ENCODE assay signal across 25 mouse cellular contexts in the genomic region with DNA sequence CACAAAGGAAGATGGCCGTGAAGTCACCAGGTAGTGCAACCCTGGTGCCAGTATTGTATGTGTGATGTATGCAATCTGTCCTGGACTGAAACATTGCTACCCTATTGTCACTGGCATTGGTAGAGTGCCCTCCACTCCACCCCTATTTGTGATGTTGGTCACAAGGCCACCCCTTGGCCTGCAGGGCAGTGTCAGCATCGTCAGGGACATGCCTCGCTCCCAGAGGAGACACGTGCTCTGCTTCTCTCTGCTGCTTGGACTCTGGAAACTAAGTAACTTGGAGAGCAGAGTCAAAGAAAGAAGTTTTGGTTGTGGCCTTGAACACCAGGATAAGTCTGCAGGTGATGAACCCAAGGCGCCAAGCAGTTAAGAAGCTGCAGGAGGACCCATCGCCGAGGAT.
DNase-seq lines count a peak whose midpoint lies in the region; ATAC-seq and TF ChIP-seq lines count a peak whose summit lies in the region.
"Had no signal": no experiment of that assay in that cellular context is flagged by ENCODE, and none has a peak within 500 bp of the region (broad histone marks: within the 10 kb centered on the region; RNA-seq: fewer than 3 reads in every experiment).

No protein-coding gene starts in this region.

- no peak for TF ChIP-seq CTCF in bone marrow, adult 2 months (IDR thresholded peaks at IDR 0.05; ENCODE audit: control insufficient read depth, insufficient read depth, low read length)

- TF ChIP-seq POLR2A in bone marrow, adult 2 months (IDR thresholded peaks at IDR 0.05; ENCODE audit: borderline replicate concordance, control insufficient read depth, low read depth, low read length) = no peak

- peak overlapping the region; percentile 84 for H3K27ac ChIP-seq in forebrain, embryonic 15.5 days (replicated peaks)
- H3K27ac ChIP-seq in forebrain, embryonic 11.5 days (ENCODE audit: low read depth, low read length) = no peak overlapping the region
- H3K27ac ChIP-seq in bone marrow, adult 2 months (ENCODE audit: control insufficient read depth, insufficient read depth, low read depth, low read length, poor library complexity) = peak overlapping the region; percentile 18
- no peak overlapping the region for H3K27ac ChIP-seq in hindbrain, embryonic 13.5 days
- H3K27ac ChIP-seq: heart, adult 2 months; hindbrain, embryonic 10.5 days; kidney, embryonic 15.5 days; limb, embryonic 12.5 days; neural tube, embryonic 15.5 days had no signal

- no peaks in the 10 kb centered on the region for H3K27me3 ChIP-seq in forebrain, embryonic 15.5 days
- no peaks in the 10 kb centered on the region for H3K27me3 ChIP-seq in forebrain, embryonic 11.5 days (ENCODE audit: control insufficient read depth, insufficient read depth, low read length)
- no peaks in the 10 kb centered on the region for H3K27me3 ChIP-seq in hindbrain, embryonic 13.5 days
- H3K27me3 ChIP-seq: heart, embryonic 12.5 days; kidney, embryonic 15.5 days; limb, embryonic 12.5 days; neural tube, embryonic 15.5 days had no signal

- no peaks in the 10 kb centered on the region for H3K9me3 ChIP-seq in forebrain, embryonic 15.5 days
- no peaks in the 10 kb centered on the region for H3K9me3 ChIP-seq in forebrain, embryonic 11.5 days (ENCODE audit: control insufficient read depth, low read length)
- H3K9me3 ChIP-seq in hindbrain, embryonic 13.5 days = no peaks in the 10 kb centered on the region
- H3K9me3 ChIP-seq: heart, embryonic 12.5 days; hindbrain, embryonic 10.5 days; kidney, embryonic 15.5 days; limb, embryonic 12.5 days; neural tube, embryonic 15.5 days had no signal

- no peak for ATAC-seq in forebrain, embryonic 15.5 days (replicated peaks)
- ATAC-seq in forebrain, embryonic 11.5 days (replicated peaks; ENCODE audit: low FRiP score) = no peak
- ATAC-seq in hindbrain, embryonic 13.5 days (ENCODE audit: low FRiP score) = no peak
- ATAC-seq: forebrain, postnatal 0 days; hindbrain, embryonic 16.5 days had no signal

- H3K36me3 ChIP-seq in forebrain, embryonic 15.5 days = no peaks in the 10 kb centered on the region; the same call in 1 of the 2 replicates
- no peaks in the 10 kb centered on the region for H3K36me3 ChIP-seq in forebrain, embryonic 11.5 days (ENCODE audit: control insufficient read depth, insufficient read depth, low read length)
- H3K36me3 ChIP-seq in hindbrain, embryonic 13.5 days = peaks cover 12% of the 10 kb centered on the region

- no peak for DNase-seq in forebrain, embryonic 11.5 days (ENCODE audit: low spot score)
- DNase-seq in thymus, postnatal 25 days = peak; percentile 18
- DNase-seq in thymus, adult 18-20 months = no peak
- no peak for DNase-seq in left cerebral cortex, adult 9 months (ENCODE audit: low spot score in 2 of 2)
- DNase-seq: cerebellum, adult 8-10 months; cerebellum, postnatal 36 days; heart, adult 2 months; heart, postnatal 10 days; kidney, adult 18-20 months; kidney, postnatal 25 days; lung, postnatal 4 days; midbrain, embryonic 14.5 days; retina, postnatal 1 day; right cerebral cortex, postnatal 14 days had no signal

- no peak overlapping the region for H3K4me3 ChIP-seq in forebrain, embryonic 15.5 days
- no peak overlapping the region for H3K4me3 ChIP-seq in forebrain, embryonic 11.5 days (ENCODE audit: low read depth, low read length)
- H3K4me3 ChIP-seq in bone marrow, adult 2 months (replicated peaks; ENCODE audit: control insufficient read depth, low read depth, low read length) = no peak overlapping the region
- H3K4me3 ChIP-seq in hindbrain, embryonic 13.5 days = no peak overlapping the region
- H3K4me3 ChIP-seq: heart, adult 2 months; heart, embryonic 12.5 days; hindbrain, embryonic 10.5 days; kidney, embryonic 15.5 days; limb, embryonic 12.5 days; neural tube, embryonic 15.5 days had no signal

- WGBS in forebrain, embryonic 15.5 days = 95% methylated on average over 7 of the region's 7 CpGs
- 93% methylated on average over 7 of the region's 7 CpGs for WGBS in forebrain, embryonic 11.5 days
- 84% methylated on average over 7 of the region's 7 CpGs for WGBS in bone marrow, adult 2 months
- WGBS in hindbrain, embryonic 13.5 days = 96% methylated on average over 7 of the region's 7 CpGs

- peaks cover 26% of the 10 kb centered on the region for H3K4me1 ChIP-seq in forebrain, embryonic 15.5 days
- peaks cover 3% of the 10 kb centered on the region; the same call in 1 of the 2 replicates for H3K4me1 ChIP-seq in forebrain, embryonic 11.5 days (replicated peaks; ENCODE audit: control insufficient read depth, insufficient read depth, low read length)
- H3K4me1 ChIP-seq in bone marrow, adult 2 months (ENCODE audit: control insufficient read depth, insufficient read depth, low read length) = peaks cover 6% of the 10 kb centered on the region
- H3K4me1 ChIP-seq in hindbrain, embryonic 13.5 days (replicated peaks) = peaks cover 14% of the 10 kb centered on the region
- H3K4me1 ChIP-seq: heart, embryonic 12.5 days; kidney, embryonic 15.5 days; limb, embryonic 12.5 days had no signal

- H3K9ac ChIP-seq in forebrain, embryonic 15.5 days (replicated peaks) = no peak overlapping the region
- H3K9ac ChIP-seq in forebrain, embryonic 11.5 days (ENCODE audit: low read length) = no peak overlapping the region
- no peak overlapping the region for H3K9ac ChIP-seq in hindbrain, embryonic 13.5 days
- H3K9ac ChIP-seq: forebrain, postnatal 0 days; heart, embryonic 12.5 days; kidney, embryonic 15.5 days; limb, embryonic 12.5 days; neural tube, embryonic 15.5 days had no signal

- H3K4me2 ChIP-seq in forebrain, embryonic 15.5 days (replicated peaks) = no peak overlapping the region
- H3K4me2 ChIP-seq in forebrain, embryonic 11.5 days (ENCODE audit: low read depth, low read length, severe bottlenecking) = no peak overlapping the region
- no peak overlapping the region for H3K4me2 ChIP-seq in hindbrain, embryonic 13.5 days
- H3K4me2 ChIP-seq: heart, embryonic 12.5 days; kidney, embryonic 15.5 days; limb, embryonic 12.5 days; liver, embryonic 11.5 days; neural tube, embryonic 15.5 days had no signal

Comparison
In these comparisons a context has a peak if more than half of its experiments do, and no peak if none do; other contexts are left out.
1. H3K27ac ChIP-seq: peak in forebrain, embryonic 15.5 days (single experiment) and bone marrow, adult 2 months (single experiment); none in forebrain, embryonic 11.5 days (single experiment) and hindbrain, embryonic 13.5 days (single experiment).